Mouse (Mus musculus): Measurements from ENCODE around the gene Ifitm1. TPM values are rescaled to one million over a fixed set of nuclear protein-coding genes. Genes with fewer than 3 reads are reported as not detected.
A peak's percentile ranks its signal among the peaks of the same experiment; 100 is the strongest.

The Ifitm1 gene
- 21.3 TPM in 2 replicates for polyA plus RNA-seq (2015; fragmentation: Nextera tagmentation; extraction: Ambion mirVana)

GRCm38 (mm10) chr7:140966921-140967320, at the start of gene Ifitm1:
Gene Ifitm1, plus strand, starts transcription at chr7:140967221.
- no peaks in the 10 kb centered on the region for H3K36me3 ChIP-seq (replicated peaks)
- WGBS (ENCODE audit: insufficient replicate concordance): 63% methylated on average over 4 of the region's 4 CpGs
- no peak for ATAC-seq (ENCODE audit: insufficient read depth)
- no peaks in the 10 kb centered on the region for H3K9me3 ChIP-seq (replicated peaks)
- H3K27me3 ChIP-seq: no peaks in the 10 kb centered on the region
- H3K4me3 ChIP-seq (replicated peaks): no peak within 1 kb of the TSS
- H3K4me1 ChIP-seq (replicated peaks): peaks cover 28% of the 10 kb centered on the region
- no peak within 1 kb of the TSS for H3K9ac ChIP-seq
- no peak within 1 kb of the TSS for H3K4me2 ChIP-seq
- no peak within 1 kb of the TSS for H3K27ac ChIP-seq (replicated peaks)

- no peak overlapping the region for H3K27ac ChIP-seq (replicated peaks)
- peaks cover 59% of the 10 kb centered on the region for H3K27me3 ChIP-seq
- no peak for ATAC-seq (ENCODE audit: insufficient read depth)
- no peaks in the 10 kb centered on the region for H3K36me3 ChIP-seq (replicated peaks)
- no peak overlapping the region for H3K4me2 ChIP-seq
- no peak overlapping the region for H3K4me3 ChIP-seq (replicated peaks)
- H3K9ac ChIP-seq: no peak overlapping the region
- peaks cover 27% of the 10 kb centered on the region for H3K4me1 ChIP-seq (replicated peaks)
- no peaks in the 10 kb centered on the region for H3K9me3 ChIP-seq (replicated peaks)
- 20% methylated on average over 4 of the region's 4 CpGs for WGBS (ENCODE audit: insufficient replicate concordance)
Observed at GRCm38 (mm10) chr7:140919911-140920310, 47.1 kb upstream of the Ifitm1 start.

- Histone ChIP-seq H3K36me3 (replicated peaks) (no peaks in the 10 kb centered on the region), H3K9me3 (replicated peaks) (no peaks in the 10 kb centered on the region), H3K27ac (replicated peaks) (no peak within 1 kb of the TSS), H3K9ac (no peak within 1 kb of the TSS), H3K4me2 (no peak within 1 kb of the TSS), H3K4me3 (replicated peaks) (no peak within 1 kb of the TSS), H3K27me3 (peaks cover 64% of the 10 kb centered on the region), H3K4me1 (replicated peaks) (peaks cover 27% of the 10 kb centered on the region)
- no peak for ATAC-seq (ENCODE audit: insufficient read depth)
- WGBS (ENCODE audit: insufficient replicate concordance): 42% methylated on average over 8 of the region's 8 CpGs
Observed at GRCm38 (mm10) chr7:140920418-140921029, 46.5 kb upstream of the Ifitm1 start, which contains the start of gene Nlrp6. Gene Nlrp6, plus strand, starts transcription at chr7:140920902.

GRCm38 (mm10) chr7:140921225-140921975, 45.6 kb upstream of the Ifitm1 start:
- no peak for ATAC-seq (ENCODE audit: insufficient read depth)
- H3K4me2 ChIP-seq: no peak overlapping the region
- no peak overlapping the region for H3K9ac ChIP-seq
- peaks cover 67% of the 10 kb centered on the region for H3K27me3 ChIP-seq
- no peak overlapping the region for H3K27ac ChIP-seq (replicated peaks)
- H3K4me3 ChIP-seq (replicated peaks): no peak overlapping the region
- WGBS (ENCODE audit: insufficient replicate concordance): 29% methylated on average over 22 of the region's 22 CpGs
- peaks cover 27% of the 10 kb centered on the region for H3K4me1 ChIP-seq (replicated peaks)
- H3K9me3 ChIP-seq (replicated peaks): no peaks in the 10 kb centered on the region
- no peaks in the 10 kb centered on the region for H3K36me3 ChIP-seq (replicated peaks)

- no peaks in the 10 kb centered on the region for H3K9me3 ChIP-seq (replicated peaks)
- H3K27me3 ChIP-seq: peaks cover 67% of the 10 kb centered on the region
- H3K4me3 ChIP-seq (replicated peaks): peak overlapping the region; percentile 26
- peak overlapping the region; percentile 56 for H3K4me2 ChIP-seq
- no peak overlapping the region for H3K9ac ChIP-seq
- 2% methylated on average over 49 of the region's 49 CpGs for WGBS (ENCODE audit: insufficient replicate concordance)
- no peaks in the 10 kb centered on the region for H3K36me3 ChIP-seq (replicated peaks)
- H3K4me1 ChIP-seq (replicated peaks): peaks cover 27% of the 10 kb centered on the region
- ATAC-seq (ENCODE audit: insufficient read depth): peak; percentile 57
- H3K27ac ChIP-seq (replicated peaks): no peak overlapping the region
Observed at GRCm38 (mm10) chr7:140922398-140923069, 44.5 kb upstream of the Ifitm1 start.

GRCm38 (mm10) chr7:140923070-140923775, 43.8 kb upstream of the Ifitm1 start:
- H3K9ac ChIP-seq: no peak overlapping the region
- peaks cover 27% of the 10 kb centered on the region for H3K4me1 ChIP-seq (replicated peaks)
- ATAC-seq (ENCODE audit: insufficient read depth): no peak
- 22% methylated on average over 30 of the region's 30 CpGs for WGBS (ENCODE audit: insufficient replicate concordance)
- H3K4me3 ChIP-seq (replicated peaks): 0 out of 2 replicates have a peak overlapping the region, but pooled peaks have one; percentile 26
- H3K27me3 ChIP-seq: peaks cover 67% of the 10 kb centered on the region
- no peak overlapping the region for H3K27ac ChIP-seq (replicated peaks)
- H3K9me3 ChIP-seq (replicated peaks): no peaks in the 10 kb centered on the region
- H3K4me2 ChIP-seq: peak overlapping the region; percentile 56
- peaks cover 2% of the 10 kb centered on the region for H3K36me3 ChIP-seq (replicated peaks)

- Histone ChIP-seq H3K27ac (replicated peaks) (no peak overlapping the region), H3K9ac (no peak overlapping the region), H3K9me3 (replicated peaks) (no peaks in the 10 kb centered on the region), H3K4me2 (no peak overlapping the region), H3K36me3 (replicated peaks) (peaks cover 10% of the 10 kb centered on the region), H3K27me3 (peaks cover 35% of the 10 kb centered on the region), H3K4me1 (replicated peaks) (peaks cover 10% of the 10 kb centered on the region), H3K4me3 (replicated peaks) (no peak overlapping the region)
- no peak for ATAC-seq (ENCODE audit: insufficient read depth)
- 75% methylated on average over 6 of the region's 6 CpGs for WGBS (ENCODE audit: insufficient replicate concordance)
Observed at GRCm38 (mm10) chr7:140927181-140927580, 39.8 kb upstream of the Ifitm1 start.

- no peak overlapping the region for H3K4me2 ChIP-seq
- no peak overlapping the region for H3K9ac ChIP-seq
- H3K27me3 ChIP-seq: peaks cover 29% of the 10 kb centered on the region
- no peak overlapping the region for H3K27ac ChIP-seq (replicated peaks)
- no peaks in the 10 kb centered on the region for H3K36me3 ChIP-seq (replicated peaks)
- peaks cover 28% of the 10 kb centered on the region for H3K4me1 ChIP-seq (replicated peaks)
- ATAC-seq (ENCODE audit: insufficient read depth): no peak
- H3K9me3 ChIP-seq (replicated peaks): no peaks in the 10 kb centered on the region
- 27% methylated on average over 3 of the region's 3 CpGs for WGBS (ENCODE audit: insufficient replicate concordance)
- H3K4me3 ChIP-seq (replicated peaks): no peak overlapping the region
Observed at GRCm38 (mm10) chr7:140938436-140938835, 28.6 kb upstream of the Ifitm1 start.

GRCm38 (mm10) chr7:140938896-140939295, 28.1 kb upstream of the Ifitm1 start:
- H3K27me3 ChIP-seq: peaks cover 29% of the 10 kb centered on the region
- no peaks in the 10 kb centered on the region for H3K36me3 ChIP-seq (replicated peaks)
- no peak for ATAC-seq (ENCODE audit: insufficient read depth)
- H3K9ac ChIP-seq: no peak overlapping the region
- WGBS (ENCODE audit: insufficient replicate concordance): 43% methylated on average over 2 of the region's 2 CpGs
- no peak overlapping the region for H3K4me3 ChIP-seq (replicated peaks)
- no peaks in the 10 kb centered on the region for H3K9me3 ChIP-seq (replicated peaks)
- no peak overlapping the region for H3K4me2 ChIP-seq
- no peak overlapping the region for H3K27ac ChIP-seq (replicated peaks)
- H3K4me1 ChIP-seq (replicated peaks): peaks cover 32% of the 10 kb centered on the region

GRCm38 (mm10) chr7:140939669-140940171, 27.3 kb upstream of the Ifitm1 start:
- no peak overlapping the region for H3K27ac ChIP-seq (replicated peaks)
- H3K4me2 ChIP-seq: no peak overlapping the region
- no peak overlapping the region for H3K4me3 ChIP-seq (replicated peaks)
- H3K9ac ChIP-seq: no peak overlapping the region
- WGBS (ENCODE audit: insufficient replicate concordance): 54% methylated on average over 8 of the region's 8 CpGs
- H3K36me3 ChIP-seq (replicated peaks): no peaks in the 10 kb centered on the region
- ATAC-seq (ENCODE audit: insufficient read depth): no peak
- H3K9me3 ChIP-seq (replicated peaks): no peaks in the 10 kb centered on the region
- peaks cover 32% of the 10 kb centered on the region for H3K4me1 ChIP-seq (replicated peaks)
- peaks cover 22% of the 10 kb centered on the region for H3K27me3 ChIP-seq
